Mouse (Mus musculus) C2C12 (cell line): ENCODE data around the gene Adprhl2. TPM values are rescaled to one million over a fixed set of nuclear protein-coding genes. Genes with fewer than 3 reads are reported as not detected.

ENCODE experiments used
- H3K27me3 ChIP-seq: one replicate; pipeline ENCODE4 v1.6.1; 2011; ENCODE audit not compliant: control insufficient read depth, insufficient read depth, insufficient read length
- H3K36me3 ChIP-seq: one replicate; pipeline ENCODE4 v1.6.1; 2011; ENCODE audit not compliant: control insufficient read depth, insufficient read depth
- H3K4me3 ChIP-seq: one replicate; pipeline ENCODE4 v1.5.1; 2011; ENCODE audit warnings: mild to moderate bottlenecking, control low read depth; ENCODE audit not compliant: poor library complexity, insufficient read depth, severe bottlenecking
- H3K79me2 ChIP-seq: one replicate; pipeline ENCODE4 v1.6.1; 2011; ENCODE audit not compliant: control insufficient read depth, insufficient read depth
- H3K79me3 ChIP-seq: one replicate; pipeline ENCODE4 v1.6.1; 2011; ENCODE audit warnings: low read depth, control low read depth
- H3ac ChIP-seq: one replicate; pipeline ENCODE3; 2011; ENCODE audit warnings: low read depth; ENCODE audit not compliant: control insufficient read depth, insufficient read length
- CEBPB ChIP-seq: IDR thresholded peaks from one replicate; pipeline ENCODE4 v1.6.1; 2011; ENCODE audit warnings: low read depth, mild to moderate bottlenecking, control low read depth, moderate library complexity
- CTCF ChIP-seq: IDR thresholded peaks from one replicate; pipeline ENCODE4 v1.5.1; 2011; ENCODE audit not compliant: control insufficient read depth, insufficient read depth, insufficient read length
- FOSL1 ChIP-seq: IDR thresholded peaks from one replicate; pipeline ENCODE4 v1.8.0; 2011; ENCODE audit warnings: mild to moderate bottlenecking, low read length; ENCODE audit not compliant: poor library complexity, insufficient read depth, severe bottlenecking
- MAX ChIP-seq: IDR thresholded peaks from one replicate; pipeline ENCODE4 v1.6.1; 2011; ENCODE audit warnings: mild to moderate bottlenecking, control low read depth
- MYOD1 ChIP-seq: IDR thresholded peaks from one replicate; pipeline ENCODE4 v1.6.1; 2011; ENCODE audit warnings: low read depth; ENCODE audit not compliant: control insufficient read depth, insufficient read length
- MYOG ChIP-seq: IDR thresholded peaks from one replicate; pipeline ENCODE4 v1.6.1; 2011; ENCODE audit not compliant: control insufficient read depth, insufficient read length; ENCODE audit errors: extremely low read depth
- USF1 ChIP-seq: IDR thresholded peaks from one replicate; pipeline ENCODE4 v1.6.1; 2011; ENCODE audit warnings: low read depth, mild to moderate bottlenecking, control low read depth, moderate library complexity
- polyA plus RNA-seq: library from polyadenylated mRNA; unstranded; fragments of >200 nt; fragmentation: generic; extraction: Trizol; gene quantifications from one replicate; pipeline ENCODE4 v1.2.1, GENCODE M21; 2012; ENCODE audit warnings: missing spikeins

The Adprhl2 gene
- polyA plus RNA-seq, 1 experiment: 46.2 TPM

DNA sequence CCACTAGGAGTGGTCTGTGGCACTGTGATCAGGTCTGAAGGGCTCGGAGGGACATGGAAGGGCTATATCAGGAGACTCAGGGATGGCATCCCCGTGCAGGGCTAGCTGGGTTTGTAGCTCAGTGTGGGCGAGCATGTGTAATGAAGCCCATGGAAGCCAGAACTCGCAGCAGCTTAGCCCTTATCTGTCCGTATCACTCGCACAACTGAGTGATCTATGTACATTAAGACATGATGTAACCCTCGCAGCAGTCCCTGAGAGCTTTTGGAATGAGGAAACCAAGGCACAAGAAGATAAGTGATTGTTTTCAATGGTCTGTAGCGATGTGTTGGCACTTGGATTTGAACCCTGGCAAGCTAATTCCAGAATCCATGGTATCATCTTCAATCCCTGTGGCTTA, 37.9 kb downstream of the Adprhl2 start:
- H3K4me3 ChIP-seq: no peak overlapping the region
- no peaks in the 10 kb centered on the region for H3K79me2 ChIP-seq
- H3K79me3 ChIP-seq: no peaks in the 10 kb centered on the region
- H3K27me3 ChIP-seq: peaks cover 23% of the 10 kb centered on the region
- no peaks in the 10 kb centered on the region for H3K36me3 ChIP-seq
- TF ChIP-seq USF1: no peak
- TF ChIP-seq MYOG: no peak
- no peak for TF ChIP-seq MAX
- TF ChIP-seq MYOD1: no peak
- TF ChIP-seq CTCF: no peak
- no peak for TF ChIP-seq CEBPB
- TF ChIP-seq FOSL1: no peak
- H3ac ChIP-seq: no peak overlapping the region

GRCm38 (mm10) chr4:126281706-126282105, 39.8 kb downstream of the Adprhl2 start:
- TF ChIP-seq CEBPB: no peak
- TF ChIP-seq CTCF: no peak
- no peak for TF ChIP-seq FOSL1
- no peak for TF ChIP-seq USF1
- TF ChIP-seq MYOD1: no peak
- TF ChIP-seq MYOG: no peak
- Histone ChIP-seq H3K79me2 (no peaks in the 10 kb centered on the region), H3K27me3 (peaks cover 10% of the 10 kb centered on the region), H3ac (no peak overlapping the region), H3K4me3 (no peak overlapping the region), H3K79me3 (no peaks in the 10 kb centered on the region), H3K36me3 (no peaks in the 10 kb centered on the region)

- TF ChIP-seq MYOG: no peak
- Histone ChIP-seq H3K79me2 (no peaks in the 10 kb centered on the region), H3K36me3 (peaks cover 14% of the 10 kb centered on the region), H3K27me3 (no peaks in the 10 kb centered on the region), H3ac (no peak overlapping the region), H3K4me3 (no peak overlapping the region), H3K79me3 (no peaks in the 10 kb centered on the region)
Observed at GRCm38 (mm10) chr4:126278961-126279360, 42.5 kb downstream of the Adprhl2 start.

- TF ChIP-seq MYOG (no peak), CEBPB (no peak), FOSL1 (no peak), USF1 (no peak), MAX (no peak), CTCF (no peak), MYOD1 (no peak)
- H3K4me3 ChIP-seq: no peak overlapping the region
- H3K36me3 ChIP-seq: peaks cover 17% of the 10 kb centered on the region
- H3K79me3 ChIP-seq: no peaks in the 10 kb centered on the region
- no peak overlapping the region for H3ac ChIP-seq
- H3K27me3 ChIP-seq: no peaks in the 10 kb centered on the region
- no peaks in the 10 kb centered on the region for H3K79me2 ChIP-seq
Observed at GRCm38 (mm10) chr4:126278565-126278915, 43.0 kb downstream of the Adprhl2 start.

- no peaks in the 10 kb centered on the region for H3K79me3 ChIP-seq
- H3K36me3 ChIP-seq: peaks cover 20% of the 10 kb centered on the region
- no peaks in the 10 kb centered on the region for H3K27me3 ChIP-seq
- no peaks in the 10 kb centered on the region for H3K79me2 ChIP-seq
- no peak overlapping the region for H3ac ChIP-seq
- H3K4me3 ChIP-seq: no peak overlapping the region
- TF ChIP-seq CTCF (peak; percentile 47), USF1 (no peak)
Observed at GRCm38 (mm10) chr4:126277906-126278564, 43.5 kb downstream of the Adprhl2 start.

GRCm38 (mm10) chr4:126275681-126276131, 45.8 kb downstream of the Adprhl2 start:
- H3K36me3 ChIP-seq: peaks cover 33% of the 10 kb centered on the region
- H3K4me3 ChIP-seq: no peak overlapping the region
- H3ac ChIP-seq: no peak overlapping the region
- H3K79me3 ChIP-seq: peaks cover 5% of the 10 kb centered on the region
- TF ChIP-seq CTCF: no peak
- no peak for TF ChIP-seq MYOG
- TF ChIP-seq CEBPB: no peak
- TF ChIP-seq MYOD1: no peak
- no peak for TF ChIP-seq USF1
- no peak for TF ChIP-seq FOSL1
- TF ChIP-seq MAX: no peak
- H3K79me2 ChIP-seq: peaks cover 11% of the 10 kb centered on the region
- H3K27me3 ChIP-seq: no peaks in the 10 kb centered on the region
